Mouse (Mus musculus): ENCODE data around the gene Ppp2r3c.
"Not testable (repeated sequence)": the region's sequence is repeated elsewhere in the genome, so short reads cannot be mapped to it uniquely, and the experiment has no call there.

The Ppp2r3c gene

DNA sequence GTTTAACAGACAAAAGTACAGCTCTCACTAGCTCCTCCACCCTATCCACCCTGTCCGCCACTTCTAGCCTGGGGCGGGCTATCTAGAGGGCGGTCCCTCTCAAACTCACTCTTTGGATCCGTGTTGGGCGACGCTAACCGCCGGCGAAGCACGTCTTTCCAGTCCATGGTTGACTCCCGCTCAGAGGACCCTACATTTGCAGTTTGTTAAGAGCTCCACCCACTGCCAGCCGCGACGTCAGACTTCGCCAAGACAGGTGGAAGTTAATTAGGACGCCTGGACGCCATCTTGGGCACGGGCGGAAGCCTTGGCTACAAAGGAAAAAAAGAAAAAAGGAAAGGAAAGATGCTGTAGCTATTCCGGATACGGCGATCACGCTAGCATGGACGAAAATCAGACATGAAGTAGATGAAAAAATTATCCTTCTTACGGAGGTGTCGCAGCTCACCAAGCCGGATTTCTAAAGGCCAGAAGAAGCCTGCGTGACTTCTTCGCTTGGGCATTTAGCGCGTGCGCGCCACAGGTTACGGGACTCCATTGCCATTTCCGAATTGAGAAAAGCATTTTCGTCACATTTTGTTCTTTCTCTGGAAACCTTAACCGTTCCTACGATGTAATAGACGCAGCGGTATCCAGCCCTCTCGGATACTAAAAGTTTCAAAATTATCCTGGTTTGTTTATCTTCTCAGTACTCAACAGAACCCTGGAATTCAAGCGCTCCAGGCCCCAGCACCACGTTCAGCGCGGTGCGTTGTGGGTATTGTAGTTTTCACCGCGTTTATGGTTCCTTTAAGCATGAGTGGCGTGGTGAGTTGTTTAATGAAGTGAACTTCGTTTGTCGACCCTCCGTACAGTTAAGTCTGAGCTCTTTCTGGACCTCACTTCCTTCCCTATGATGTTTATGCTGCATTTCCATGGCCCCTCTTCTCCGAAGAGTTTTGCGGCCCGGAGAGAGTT, at the start of gene Ppp2r3c:
Ppp2r3c (minus strand) TSS at position 514 of the 957 bp plus-strand sequence.
- peak; percentile 86 for DNase-seq (ENCODE audit: low spot score)

DNA sequence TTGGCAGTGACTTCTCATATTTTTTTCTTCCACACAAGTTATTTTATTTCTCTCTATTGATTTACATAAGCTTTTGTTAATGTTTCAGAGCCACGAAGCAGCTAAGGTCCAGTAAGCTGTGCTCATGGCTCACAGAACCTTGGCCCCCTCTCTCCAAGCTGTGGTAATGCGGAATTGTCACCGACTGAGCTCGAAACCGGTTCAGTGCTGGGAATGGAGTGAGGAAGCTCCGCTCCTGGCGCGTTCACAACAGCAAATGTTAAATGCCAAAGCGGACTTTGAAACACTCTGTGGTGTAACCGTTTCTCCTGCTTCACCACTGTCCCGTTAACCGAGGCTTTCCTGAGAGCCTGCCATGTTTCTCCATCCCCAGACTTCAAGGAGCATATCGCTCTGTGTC, 41.8 kb upstream of the Ppp2r3c start:
- no peak for DNase-seq (ENCODE audit: low spot score)

DNA sequence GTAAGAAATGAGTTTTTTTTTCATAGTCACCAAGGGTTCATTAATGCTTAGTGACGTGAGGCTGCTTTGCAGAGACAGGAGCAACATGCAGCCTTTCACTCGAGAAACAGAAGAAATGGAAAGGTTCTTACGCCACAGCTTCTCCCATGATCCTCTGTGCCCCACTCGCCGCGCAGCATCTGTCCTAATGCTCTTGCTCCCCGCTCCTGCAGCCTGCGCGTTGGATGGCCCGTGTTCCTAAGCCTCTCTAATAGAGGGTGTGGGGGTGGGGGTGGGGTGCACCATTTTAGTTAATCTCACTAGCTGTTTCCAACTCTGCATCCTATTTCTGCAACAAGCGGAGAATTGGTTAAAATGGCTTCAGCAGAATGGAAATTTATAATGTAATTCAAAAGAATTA, 41.2 kb upstream of the Ppp2r3c start:
- no peak for DNase-seq (ENCODE audit: low spot score)

DNA sequence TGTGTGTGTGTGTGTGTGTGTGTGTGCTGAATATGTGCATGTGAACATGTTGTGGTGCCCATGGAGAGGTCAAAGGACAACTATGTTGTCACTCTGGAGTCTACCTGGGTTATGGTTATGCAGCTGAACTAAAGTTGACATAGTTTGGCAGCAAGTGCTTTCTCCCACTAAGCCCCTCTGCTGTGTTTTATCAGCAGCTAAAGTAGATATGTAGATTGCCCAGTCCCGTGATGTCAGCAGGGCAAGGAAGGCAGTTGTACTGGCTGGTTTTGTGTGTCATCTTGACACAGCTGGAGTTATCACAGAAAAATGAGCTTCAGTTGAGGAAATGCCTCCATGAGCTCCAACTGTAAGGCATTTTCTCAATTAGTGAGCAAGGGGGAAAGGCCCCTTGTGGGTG, 40.2 kb upstream of the Ppp2r3c start:
- DNase-seq (ENCODE audit: low spot score): not testable (repeated sequence)

DNA sequence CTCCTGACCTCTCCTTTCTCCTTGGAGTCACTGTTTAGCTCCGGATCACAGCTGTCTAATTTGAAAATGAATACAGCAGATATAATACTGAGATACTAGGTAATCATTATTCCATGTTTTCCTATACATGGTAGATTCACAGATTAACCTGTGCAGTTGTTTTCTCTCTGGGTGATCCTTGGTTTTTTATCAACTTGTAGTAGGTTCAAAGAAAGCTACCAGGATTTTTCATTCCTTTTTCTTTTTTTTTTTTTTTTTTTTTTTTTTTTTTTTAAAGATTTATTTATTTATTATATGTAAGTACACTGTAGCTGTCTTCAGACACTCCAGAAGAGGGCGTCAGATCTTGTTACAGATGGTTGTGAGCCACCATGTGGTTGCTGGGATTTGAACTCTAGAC, 35.7 kb upstream of the Ppp2r3c start:
- DNase-seq (ENCODE audit: low spot score): not testable (repeated sequence)

DNA sequence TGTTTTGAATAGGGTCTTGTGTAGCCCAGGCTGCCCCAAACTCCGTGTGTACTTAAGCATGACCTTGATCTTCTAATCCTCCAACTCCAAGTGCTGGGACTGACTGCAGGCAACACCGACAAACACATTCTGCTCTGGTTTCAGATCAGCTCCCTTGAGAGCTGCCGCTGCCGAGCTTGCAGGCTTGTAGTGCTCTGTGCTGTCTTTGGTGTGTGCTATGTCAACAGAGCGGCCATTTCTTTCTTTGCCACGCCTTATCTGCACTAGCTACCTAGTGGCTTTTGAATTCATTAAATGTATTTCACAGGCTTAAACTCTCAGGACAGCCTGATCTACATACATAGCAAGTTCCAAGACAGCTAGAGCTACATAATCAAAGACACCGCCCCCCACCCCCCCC, 30.9 kb upstream of the Ppp2r3c start:
- DNase-seq (ENCODE audit: low spot score): no peak

DNA sequence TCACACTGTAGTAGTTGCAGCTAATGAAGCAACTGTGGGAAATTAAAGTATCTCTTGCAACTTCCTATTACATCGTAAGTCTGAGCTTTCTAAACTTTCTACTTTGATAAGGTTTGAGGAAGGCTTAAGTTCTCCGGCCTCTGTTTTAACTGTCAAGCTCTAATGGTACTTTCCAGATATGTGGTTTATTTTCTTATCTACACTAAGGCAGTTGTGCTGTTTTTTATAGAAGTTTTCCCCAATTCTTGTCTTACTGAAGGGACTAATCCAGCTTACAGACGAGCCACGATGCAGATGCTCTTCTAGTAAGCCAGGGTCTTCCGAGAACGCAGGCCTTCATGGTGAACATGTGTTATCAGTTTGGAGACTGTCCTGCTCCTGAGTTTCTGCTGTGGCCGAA, 26.6 kb upstream of the Ppp2r3c start:
- no peak for DNase-seq (ENCODE audit: low spot score)

DNA sequence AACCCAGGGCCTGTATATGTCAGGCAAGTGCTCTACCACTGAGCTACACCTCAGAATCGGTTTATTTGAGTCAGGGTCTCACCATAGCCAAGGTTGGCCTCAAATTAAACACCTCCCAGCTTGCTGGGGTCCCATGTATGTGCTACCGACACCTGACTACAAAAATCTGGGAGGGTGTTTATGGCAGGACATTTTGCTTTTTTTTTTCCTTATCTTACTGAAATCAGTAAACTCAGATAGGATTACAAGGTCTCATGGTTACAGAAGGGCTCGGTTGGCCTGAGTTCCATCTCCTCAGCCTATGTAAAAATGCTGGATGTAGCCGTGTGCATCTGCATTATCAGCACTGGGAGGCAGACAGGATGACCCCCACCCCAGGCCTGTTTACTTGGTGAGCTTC, 26.0 kb upstream of the Ppp2r3c start:
- DNase-seq (ENCODE audit: low spot score): no peak

DNA sequence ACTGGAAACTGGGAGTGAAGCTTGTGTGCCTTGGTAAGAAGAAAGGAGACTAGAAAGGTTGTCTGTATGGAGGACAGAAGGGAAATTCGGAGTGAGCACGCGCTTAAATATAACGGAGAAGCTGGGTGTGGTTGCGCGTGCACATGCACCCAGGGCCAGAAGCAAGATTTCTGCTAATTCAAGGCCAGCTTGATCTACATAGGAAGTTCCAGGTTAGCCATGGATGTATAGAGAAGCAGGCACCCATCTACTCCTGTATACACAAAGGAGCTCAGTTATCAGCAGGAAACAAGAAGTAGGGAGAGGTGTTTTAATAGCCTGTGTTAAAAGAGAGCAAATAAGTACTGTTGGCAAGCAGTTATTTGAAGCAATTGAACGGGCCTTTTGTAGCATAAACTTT, 22.9 kb upstream of the Ppp2r3c start:
- DNase-seq (ENCODE audit: low spot score): no peak

DNA sequence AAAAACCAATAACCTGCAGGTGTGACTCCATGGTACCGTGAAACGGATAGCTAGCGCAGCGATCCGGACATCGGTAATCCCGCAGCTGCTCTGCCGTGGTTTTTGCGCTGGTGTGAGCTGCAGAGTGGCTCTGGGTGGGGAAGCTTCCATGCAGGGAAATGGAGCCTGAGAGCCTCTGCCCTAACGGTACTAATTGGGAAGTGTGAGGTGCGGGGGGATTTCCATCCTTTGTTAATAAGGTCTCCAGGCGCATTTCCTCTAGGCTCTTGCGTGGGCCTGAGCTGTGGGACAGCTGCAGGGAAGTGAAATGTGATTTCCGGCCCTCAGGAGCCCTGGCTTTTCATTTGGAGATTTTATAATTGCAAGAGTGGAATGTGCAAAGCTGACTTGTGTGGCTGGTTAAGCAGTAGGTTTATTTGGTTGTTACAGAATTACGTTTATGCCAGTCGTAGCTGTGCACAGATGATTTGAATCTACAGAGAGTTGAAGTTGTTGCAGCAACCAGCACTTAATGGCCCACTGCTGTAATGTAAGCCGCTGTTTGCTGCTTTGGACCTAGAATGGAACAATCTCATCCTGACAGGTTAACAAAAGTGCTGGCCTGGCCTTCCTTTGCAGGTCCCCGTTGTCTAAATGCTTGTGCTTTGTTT, 19.0 kb upstream of the Ppp2r3c start:
- no peak for DNase-seq (ENCODE audit: low spot score)

DNA sequence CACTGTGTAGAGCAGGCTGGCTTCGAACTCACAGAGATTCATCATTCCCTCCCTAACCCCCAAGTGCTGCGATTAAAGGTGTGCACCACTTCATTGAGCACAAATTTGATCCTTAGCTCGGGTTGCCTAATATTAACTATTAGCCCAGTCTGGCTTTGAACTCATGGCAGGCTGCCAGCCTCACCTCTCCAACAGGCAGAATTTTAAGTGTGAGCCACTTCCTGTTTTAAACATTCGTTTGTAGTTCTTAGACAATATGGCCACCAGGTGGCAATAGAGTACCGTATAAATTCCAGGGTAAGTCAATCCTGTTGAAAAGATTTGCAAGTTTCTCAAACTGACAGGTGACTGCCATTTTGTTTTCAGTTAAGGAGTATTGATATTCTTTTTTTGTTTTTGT, 12.4 kb upstream of the Ppp2r3c start:
- peak; percentile 57 for DNase-seq (ENCODE audit: low spot score)

DNA sequence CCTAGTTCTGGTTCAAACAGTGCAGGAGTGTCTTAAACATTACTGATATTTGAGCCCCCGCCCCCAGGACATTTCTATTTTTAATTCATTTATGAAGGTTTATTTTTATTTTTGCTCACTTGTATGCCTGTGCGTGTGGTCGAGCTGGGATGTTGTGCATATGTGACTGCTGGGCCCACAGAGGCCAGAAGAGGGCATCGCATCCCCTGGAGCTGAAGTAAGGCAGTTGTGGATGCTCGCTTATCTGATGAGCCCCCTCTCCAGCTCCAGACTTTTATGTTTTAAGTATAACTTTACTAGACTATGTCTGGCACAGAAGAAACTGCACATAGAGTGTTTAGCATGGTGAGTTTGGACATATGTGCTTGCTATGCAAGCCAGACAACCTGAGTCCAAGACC, 11.1 kb upstream of the Ppp2r3c start:
- DNase-seq (ENCODE audit: low spot score): no peak

DNA sequence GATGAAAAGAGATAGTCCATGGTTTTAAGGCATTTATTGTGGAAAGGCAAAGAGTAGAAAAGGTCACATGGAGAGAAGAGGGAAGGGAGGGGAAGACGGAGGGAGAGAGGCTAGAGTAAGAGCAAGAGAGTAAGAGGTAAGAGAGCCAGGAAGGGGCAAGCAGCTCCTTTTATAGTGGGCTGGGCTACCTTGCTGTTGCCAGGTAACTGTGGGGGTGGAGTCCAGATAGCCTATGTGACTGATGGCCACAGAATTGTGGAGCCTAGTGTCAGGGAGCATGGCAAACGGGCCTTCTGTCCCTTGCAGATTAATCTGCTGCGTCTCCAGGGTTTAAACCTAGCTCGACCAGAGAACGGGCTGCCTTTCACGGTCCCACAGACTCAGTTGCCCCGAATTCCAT, 9.0 kb upstream of the Ppp2r3c start:
- DNase-seq (ENCODE audit: low spot score): no peak

DNA sequence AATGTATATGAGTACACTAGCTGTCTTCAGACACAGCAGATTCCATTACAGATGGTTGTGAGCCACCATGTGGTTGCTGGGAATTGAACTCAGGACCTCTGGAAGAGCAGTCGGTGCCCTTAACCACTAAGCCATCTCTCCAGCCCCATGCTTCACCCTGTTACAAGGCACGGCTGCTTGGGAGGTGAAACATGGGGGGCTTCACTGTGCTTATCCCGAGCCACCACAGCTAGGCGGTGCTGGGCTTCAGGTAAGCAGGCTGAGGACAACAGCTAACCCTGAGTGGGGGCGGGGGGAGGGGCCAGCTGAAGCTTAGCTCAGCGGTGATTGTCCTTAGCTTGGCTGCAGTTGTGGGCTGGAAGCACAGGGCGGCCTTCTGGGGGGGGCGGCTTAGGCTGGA, 6.7 kb upstream of the Ppp2r3c start:
- DNase-seq (ENCODE audit: low spot score): no peak

DNA sequence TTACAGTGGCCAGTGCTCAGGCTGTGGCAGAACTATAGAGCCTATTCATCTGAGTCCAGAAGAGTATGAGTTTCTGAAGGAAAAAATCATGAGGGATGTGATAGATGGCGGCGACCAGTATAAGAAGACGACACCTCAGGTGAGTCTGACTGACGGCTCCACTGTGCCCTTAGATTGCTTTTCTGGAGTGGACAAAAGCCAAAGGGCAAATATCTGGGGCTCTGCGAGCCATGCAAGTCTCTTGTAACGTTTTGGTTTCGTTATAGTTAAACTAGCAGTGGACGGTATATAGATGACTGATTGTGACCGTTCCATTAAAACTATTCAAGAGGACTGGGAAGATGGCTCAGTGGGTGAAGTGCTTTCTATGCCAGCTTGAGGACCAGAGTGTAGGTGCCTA, 5.9 kb upstream of the Ppp2r3c start:
- no peak for DNase-seq (ENCODE audit: low spot score)

DNA sequence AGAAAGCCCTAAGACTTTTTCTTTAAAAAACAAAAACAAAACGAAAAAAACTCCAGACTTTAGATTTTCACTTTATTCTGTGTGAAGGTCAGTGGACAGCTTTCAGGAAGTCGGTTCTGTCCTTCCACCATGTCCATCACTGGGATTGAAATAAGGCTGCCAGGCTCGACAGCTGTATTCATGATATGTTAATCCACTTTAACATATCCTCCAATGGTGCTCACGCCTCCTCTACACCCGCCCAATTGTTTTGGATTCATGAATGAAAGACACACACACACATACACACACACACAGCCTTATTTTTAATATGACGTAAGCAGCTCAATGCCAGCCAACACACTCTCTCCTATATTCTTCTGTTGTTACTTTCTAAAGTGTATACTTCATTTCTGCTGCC, 4.8 kb upstream of the Ppp2r3c start:
- no peak for DNase-seq (ENCODE audit: low spot score)

DNA sequence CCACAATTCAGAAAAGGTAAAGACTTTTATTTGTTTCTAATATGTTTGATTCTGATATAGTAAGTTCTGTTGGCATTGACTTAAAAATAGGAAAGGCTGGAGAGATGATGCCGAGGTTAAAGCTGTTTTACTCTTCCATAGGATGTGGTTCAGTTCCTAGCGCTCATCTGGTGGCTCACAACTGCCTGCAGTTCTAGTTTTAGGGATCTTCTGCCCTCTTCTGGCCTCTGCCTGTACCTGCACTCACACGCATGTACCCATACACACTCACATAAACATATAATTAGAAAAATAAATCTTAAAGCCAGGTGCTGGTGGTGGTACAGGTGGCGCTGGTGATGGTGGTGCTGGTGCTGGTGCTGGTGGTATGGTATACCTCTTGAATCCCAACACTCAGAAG, 3.6 kb upstream of the Ppp2r3c start:
- DNase-seq (ENCODE audit: low spot score): no peak

DNA sequence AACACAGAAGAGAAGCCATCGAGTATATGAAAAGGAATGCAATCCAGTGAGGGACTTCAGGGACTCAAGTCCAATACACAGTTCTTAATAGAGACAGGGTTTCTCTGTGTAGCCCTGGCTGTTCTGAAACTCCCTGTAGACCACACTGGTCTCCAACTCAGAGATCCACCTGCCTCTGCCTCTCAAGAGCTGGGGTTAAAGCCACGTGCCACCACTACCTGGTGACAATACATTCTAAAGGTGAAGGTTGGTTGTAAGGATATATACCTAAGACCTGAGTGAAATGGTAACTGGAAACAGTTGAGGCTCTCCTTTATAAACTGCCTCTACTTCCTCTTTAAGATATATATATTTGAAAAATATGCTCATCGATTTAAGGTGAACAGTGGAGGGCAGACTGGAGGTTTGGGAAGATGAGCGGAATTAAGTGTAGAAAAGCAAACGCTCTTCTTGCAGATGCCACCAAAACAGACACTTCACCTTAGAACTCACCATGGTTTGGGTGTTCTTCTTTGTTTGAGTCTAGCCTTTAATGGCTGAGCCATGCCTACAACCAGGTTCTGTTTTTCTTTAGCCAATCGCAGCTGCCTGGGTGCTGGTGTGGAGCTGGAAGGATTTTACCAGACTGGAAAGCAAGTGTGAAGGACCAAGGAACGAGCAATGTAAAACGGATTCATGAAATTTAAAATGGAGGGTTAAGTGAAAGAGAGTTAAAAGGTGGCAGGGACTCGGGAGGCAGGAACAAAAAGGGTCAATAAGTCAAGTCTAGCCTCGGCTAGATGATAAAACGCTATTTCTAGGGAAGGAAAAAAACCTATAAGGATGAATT, 1.1 kb downstream of the Ppp2r3c start:
- no peak for DNase-seq (ENCODE audit: low spot score)

DNA sequence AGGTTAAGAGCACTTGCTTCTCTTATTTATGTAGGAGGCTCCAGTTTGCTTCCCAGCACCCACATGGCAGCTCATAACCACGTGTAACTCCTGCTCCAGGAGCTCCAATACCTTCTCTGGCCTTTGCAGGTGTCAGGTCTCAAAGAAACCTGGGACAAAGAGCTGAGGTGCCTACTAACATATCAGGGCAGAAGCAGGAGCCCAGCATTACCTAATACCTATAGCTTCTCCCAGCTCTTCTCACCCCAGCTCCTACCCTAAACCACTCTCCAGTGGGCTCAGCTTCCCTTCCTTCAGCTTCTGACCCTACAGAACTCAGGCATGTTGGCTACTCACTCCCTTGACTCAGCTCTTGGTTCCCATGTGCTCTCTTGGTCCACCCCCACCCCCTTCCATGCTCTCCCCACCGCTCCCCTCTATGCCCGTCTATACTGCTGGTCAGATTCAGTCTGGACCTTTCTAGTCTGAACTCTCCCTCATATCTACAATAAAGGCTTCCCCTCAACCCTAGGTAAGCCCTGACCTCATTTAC, 1.9 kb downstream of the Ppp2r3c start:
- DNase-seq (ENCODE audit: low spot score): no peak

DNA sequence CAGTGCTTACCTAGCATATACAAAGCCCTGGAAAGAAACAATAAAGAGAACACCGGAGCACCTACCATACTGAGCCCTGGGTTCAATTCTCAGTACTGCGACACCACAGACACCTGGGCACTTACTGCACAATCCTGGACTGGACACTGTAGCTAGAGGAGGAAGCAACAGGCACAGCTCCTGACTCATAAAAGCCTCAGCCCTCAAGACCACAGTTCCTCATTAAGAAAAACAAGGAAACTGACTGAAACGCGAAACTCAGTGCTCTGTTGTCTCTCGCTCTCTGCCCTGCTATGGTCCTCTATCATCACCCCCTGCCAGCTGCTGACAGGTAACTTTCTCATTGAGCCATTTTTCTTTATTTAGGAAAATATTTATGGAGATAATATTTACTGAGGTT, 3.5 kb downstream of the Ppp2r3c start, which contains the start of gene 1110008L16Rik:
1110008L16Rik (plus strand) TSS at position 242 of the 400 bp plus-strand sequence.
- DNase-seq (ENCODE audit: low spot score): no peak

DNA sequence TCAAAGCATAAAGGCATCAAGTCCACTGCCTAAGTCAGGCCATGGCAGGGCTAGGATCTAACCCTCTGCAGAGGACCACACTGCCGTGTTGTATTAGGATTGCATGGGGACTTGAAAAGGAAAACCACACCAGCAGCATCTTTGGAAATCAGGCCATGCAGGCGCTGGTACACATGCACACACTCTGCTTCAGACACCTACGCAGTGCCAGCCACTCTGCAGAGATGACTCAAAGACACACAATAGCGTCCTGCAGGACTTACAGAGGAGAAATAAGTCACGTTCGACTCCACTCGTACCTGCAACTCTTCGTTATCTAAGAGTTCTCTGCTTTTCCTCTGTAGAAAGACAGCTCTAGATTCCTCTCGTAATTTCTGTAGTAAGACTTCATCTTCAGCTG, 4.7 kb downstream of the Ppp2r3c start:
- DNase-seq (ENCODE audit: low spot score): no peak

DNA sequence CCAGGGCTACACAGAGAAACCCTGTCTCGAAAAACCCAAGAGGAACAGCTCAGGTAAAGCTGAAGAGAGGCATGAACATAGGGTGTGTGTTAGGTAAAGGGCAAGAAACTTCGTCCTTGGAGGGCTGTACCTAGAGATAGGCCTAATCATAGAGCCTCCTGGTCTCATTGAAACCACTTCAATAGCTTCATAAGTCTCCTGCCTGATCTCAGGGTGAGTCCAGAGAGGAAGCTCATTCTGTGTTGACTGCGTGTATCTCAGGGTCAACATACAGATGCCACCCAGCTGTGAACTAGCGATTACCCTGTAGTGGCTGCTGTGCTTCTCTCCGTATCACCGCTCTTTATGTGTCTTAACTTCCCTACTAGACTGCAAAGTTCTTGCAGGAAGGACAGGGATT, 25.2 kb downstream of the Ppp2r3c start:
- not testable (repeated sequence) for DNase-seq (ENCODE audit: low spot score)

All from left cerebral cortex, adult 11 months (tissue).